Mouse (Mus musculus): Measurements from ENCODE around the gene Kif1b.

DNA sequence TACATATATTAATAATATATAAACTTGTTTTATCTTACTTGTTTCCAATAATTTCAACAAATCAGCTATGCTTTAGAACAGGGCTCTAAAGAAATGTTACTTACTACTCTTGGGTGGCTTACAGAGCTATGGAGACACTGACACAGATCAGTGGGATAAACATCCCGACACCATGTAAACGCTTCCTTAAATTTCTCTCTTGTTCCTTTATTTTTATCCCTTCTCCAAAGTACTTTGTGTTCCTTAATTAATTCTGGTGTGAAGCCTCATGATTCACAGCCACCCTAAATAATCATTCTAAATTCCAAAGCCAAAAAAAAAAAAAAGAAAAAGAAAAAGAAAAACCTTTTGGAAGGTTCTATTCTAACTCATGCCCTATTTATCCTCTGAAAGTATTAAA lies 42.6 kb downstream of the Kif1b start:
- no peak for TF ChIP-seq CTCF (IDR thresholded peaks at IDR 0.05; ENCODE audit: low read depth)
- TF ChIP-seq EP300 (IDR thresholded peaks at IDR 0.05; ENCODE audit: low read depth) = no peak

Measured in liver, embryonic 14.5 days (tissue).